Mouse (Mus musculus) CD8-positive naive resting alpha-beta T cell, adult 57 days (primary cell): ENCODE measurements around the gene Bicra. TPM values are rescaled to one million over a fixed set of nuclear protein-coding genes. Genes with fewer than 3 reads are reported as not detected.

Source experiments
- total RNA-seq: library from RNA; stranded (reverse); gene quantifications from one replicate; pipeline ENCODE4 v1.2.4, GENCODE M21; 2023

Bicra gene
- 77.1 TPM for total RNA-seq

GRCm38 (mm10) chr7:16047338-16048146 is at the start of gene Bicra:
TSS of gene Bicra (minus strand) at chr7:16047921.

GRCm38 (mm10) chr7:16061219-16062098 is 13.7 kb upstream of the Bicra start, which contains the start of gene Zfp541:
TSS of gene Zfp541 (plus strand) at chr7:16061814.

GRCm38 (mm10) chr7:15967312-15967711 is 80.4 kb downstream of the Bicra start, which contains the start of gene Ehd2:
TSS of gene Ehd2 (minus strand) at chr7:15967567.

GRCm38 (mm10) chr7:15945721-15946536 is 101.8 kb downstream of the Bicra start, which contains the start of gene Nop53:
TSS of gene Nop53 (minus strand) at chr7:15946074.

GRCm38 (mm10) chr7:15922220-15922773 is 125.4 kb downstream of the Bicra start, which contains the start of gene Selenow:
TSS of gene Selenow (minus strand) at chr7:15922402.

Other genes with a start within 250 kb of the Bicra start
- gene Obox6, start 208.2 kb downstream of the Bicra start, total RNA-seq: not detected
- gene Crx, start 168.0 kb downstream of the Bicra start, total RNA-seq: not detected
- gene Crxos, start 165.3 kb downstream of the Bicra start, total RNA-seq: not detected
- 190 TPM for gene Selenow, start 125.5 kb downstream of the Bicra start, total RNA-seq
- gene Nop53, start 101.8 kb downstream of the Bicra start, total RNA-seq: 534 TPM
- 0.86 TPM for gene Ehd2, start 80.4 kb downstream of the Bicra start, total RNA-seq
- gene Zfp541, start 13.9 kb upstream of the Bicra start, total RNA-seq: not detected
- gene Napa, start 50.5 kb upstream of the Bicra start, total RNA-seq: 209 TPM
- gene Kptn, start 72.0 kb upstream of the Bicra start, total RNA-seq: 35.1 TPM
- 0.21 TPM for gene Slc8a2, start 81.9 kb upstream of the Bicra start, total RNA-seq
- 39.8 TPM for gene Meis3, start 127.2 kb upstream of the Bicra start, total RNA-seq
- 34.0 TPM for gene Dhx34, start 174.1 kb upstream of the Bicra start, total RNA-seq
- 0.24 TPM for gene C5ar2, start 196.2 kb upstream of the Bicra start, total RNA-seq
- gene C5ar1, start 211.6 kb upstream of the Bicra start, total RNA-seq: 0.34 TPM
- 28.0 TPM for gene Inafm1, start 225.7 kb upstream of the Bicra start, total RNA-seq
- gene Ccdc9, start 238.9 kb upstream of the Bicra start, total RNA-seq: 255 TPM